Mouse (Mus musculus) kidney, adult 2 months (tissue): ENCODE results near the gene Sqstm1. TPM values are rescaled to one million over a fixed set of nuclear protein-coding genes. Genes with fewer than 3 reads are reported as not detected.
A peak's percentile ranks its signal among the peaks of the same experiment; 100 is the strongest.
"Not testable (repeated sequence)": the region's sequence is repeated elsewhere in the genome, so short reads cannot be mapped to it uniquely, and the experiment has no call there.

Source experiments
- DNase-seq: peaks from one replicate; pipeline ENCODE4 v3.0.0; 2021
- H3K27ac ChIP-seq: fragments of 200-500 bp; 2 replicates; pipeline ENCODE4 v1.5.1; 2012; ENCODE audit warnings: low read depth, low read length, control low read depth, inconsistent platforms; ENCODE audit not compliant: insufficient read depth
- H3K27me3 ChIP-seq: fragments of 200-500 bp; replicated peaks from 2 replicates; pipeline ENCODE4 v1.6.1; 2012; ENCODE audit warnings: mild to moderate bottlenecking, moderate library complexity, low read length, inconsistent platforms; ENCODE audit not compliant: control insufficient read depth, insufficient read depth
- H3K36me3 ChIP-seq: fragments of 200-500 bp; 2 replicates; pipeline ENCODE4 v1.6.1; 2012; ENCODE audit warnings: mild to moderate bottlenecking, moderate library complexity, low read length, inconsistent platforms; ENCODE audit not compliant: control insufficient read depth, insufficient read depth
- H3K4me1 ChIP-seq: fragments of 200-500 bp; 2 replicates; pipeline ENCODE4 v1.6.1; 2011; ENCODE audit warnings: low read length; ENCODE audit not compliant: control insufficient read depth, insufficient read depth
- H3K4me3 ChIP-seq: fragments of 200-500 bp; 2 replicates; pipeline ENCODE4 v1.5.1; 2011; ENCODE audit warnings: mild to moderate bottlenecking, low read depth, low read length, control low read depth; ENCODE audit not compliant: insufficient read depth
- CTCF ChIP-seq: fragments of 200-500 bp; conservative IDR thresholded peaks from 2 replicates; pipeline ENCODE4 v1.5.1; 2011; ENCODE audit warnings: low read depth, mild to moderate bottlenecking, control low read depth, low read length, moderate library complexity, mixed read lengths; ENCODE audit not compliant: insufficient read depth, insufficient read length
- POLR2A ChIP-seq: fragments of 200-500 bp; IDR thresholded peaks from one replicate; pipeline ENCODE4 v1.6.1; 2011; ENCODE audit warnings: low read depth, low read length, control low read depth
- WGBS: fragments of 180-500 bp; shearing (Covaris S2); methylation state at CpG from one replicate; pipeline ENCODE4 v1.1.7; 2018; 5-methylcytosine and 5-hydroxymethylcytosine counted together
- polyA plus RNA-seq: library from polyadenylated mRNA; depleted of rRNA; stranded (reverse); fragments of >200 nt; gene quantifications from 2 replicates; pipeline ENCODE4 v1.2.3, GENCODE M21; 2012

Gene Sqstm1
- polyA plus RNA-seq, 1 experiment, result 337 TPM

GRCm38 (mm10) chr11:50176351-50176750 lies 34.3 kb downstream of the Sqstm1 start:
- no peaks in the 10 kb centered on the region for H3K36me3 ChIP-seq
- TF ChIP-seq CTCF (no peak), POLR2A (no peak)
- peak; percentile 91 for DNase-seq
- H3K27me3 ChIP-seq, result no peaks in the 10 kb centered on the region
- H3K27ac ChIP-seq, result peak overlapping the region; percentile 66; the same call in 1 of the 2 replicates
- WGBS, result 40% methylated on average over 3 of the region's 3 CpGs
- H3K4me1 ChIP-seq, result peaks cover 25% of the 10 kb centered on the region
- no peak overlapping the region for H3K4me3 ChIP-seq

- Histone ChIP-seq H3K36me3 (no peaks in the 10 kb centered on the region; the same call in 1 of the 2 replicates), H3K4me1 (peaks cover 25% of the 10 kb centered on the region), H3K27ac (peak overlapping the region; percentile 48), H3K4me3 (peak overlapping the region; percentile 76), H3K27me3 (no peaks in the 10 kb centered on the region)
- peak; percentile 99 for DNase-seq
- TF ChIP-seq CTCF (no peak), POLR2A (peak; percentile 21)
- WGBS, result 0% methylated on average over 27 of the region's 27 CpGs
These were observed 35.9 kb downstream of the Sqstm1 start for GRCm38 (mm10) chr11:50174730-50175187.

GRCm38 (mm10) chr11:50174111-50174729 lies 36.4 kb downstream of the Sqstm1 start, which contains the start of gene Mrnip:
Mrnip (plus strand) TSS chr11:50174444.
- 5% methylated on average over 19 of the region's 19 CpGs for WGBS

GRCm38 (mm10) chr11:50168352-50168751 lies 42.3 kb downstream of the Sqstm1 start:
- H3K4me1 ChIP-seq, result 0 out of 2 replicates have a peak, but pooled peaks cover 5% of the 10 kb centered on the region
- peak; percentile 47 for DNase-seq
- TF ChIP-seq CTCF (no peak), POLR2A (no peak)
- H3K4me3 ChIP-seq, result no peak overlapping the region
- WGBS, result 67% methylated on average over 5 of the region's 5 CpGs
- no peaks in the 10 kb centered on the region; the same call in 1 of the 2 replicates for H3K36me3 ChIP-seq
- no peaks in the 10 kb centered on the region for H3K27me3 ChIP-seq
- no peak overlapping the region for H3K27ac ChIP-seq

More at GRCm38 (mm10) chr11:50174111-50174729, 36.4 kb downstream of the Sqstm1 start, which contains the start of gene Mrnip:
- peak within 1 kb of the TSS; percentile 76 for H3K4me3 ChIP-seq
- H3K4me1 ChIP-seq, result peaks cover 20% of the 10 kb centered on the region
- peak; percentile 37 for DNase-seq
- peak within 1 kb of the TSS; percentile 87 for H3K27ac ChIP-seq
- not testable (repeated sequence) for H3K36me3 ChIP-seq, H3K27me3 ChIP-seq

GRCm38 (mm10) chr11:50162338-50163050 lies 48.1 kb downstream of the Sqstm1 start:
- WGBS, result 98% methylated on average over 3 of the region's 3 CpGs
- peak; percentile 46 for DNase-seq
- H3K36me3 ChIP-seq, result no peaks in the 10 kb centered on the region
- H3K4me1 ChIP-seq, result peaks cover 15% of the 10 kb centered on the region; the same call in 1 of the 2 replicates
- H3K4me3 ChIP-seq, result no peak overlapping the region
- no peaks in the 10 kb centered on the region for H3K27me3 ChIP-seq
- peak overlapping the region; percentile 6; the same call in 1 of the 2 replicates for H3K27ac ChIP-seq
- no peak for TF ChIP-seq CTCF
- TF ChIP-seq POLR2A, result no peak

- Histone ChIP-seq H3K4me1 (peaks cover 15% of the 10 kb centered on the region; the same call in 1 of the 2 replicates), H3K27me3 (no peaks in the 10 kb centered on the region), H3K27ac (peak overlapping the region; percentile 6; the same call in 1 of the 2 replicates), H3K36me3 (peaks cover 4% of the 10 kb centered on the region; the same call in 1 of the 2 replicates), H3K4me3 (no peak overlapping the region)
- DNase-seq, result peak; percentile 68
- 70% methylated on average over 10 of the region's 10 CpGs for WGBS
- TF ChIP-seq CTCF (peak; percentile 95), POLR2A (no peak)
These were observed 48.9 kb downstream of the Sqstm1 start for GRCm38 (mm10) chr11:50161578-50162304.
